Mouse (Mus musculus): ENCODE measurements around the gene Prl2c2.
"Not testable (repeated sequence)": the region's sequence is repeated elsewhere in the genome, so short reads cannot be mapped to it uniquely, and the experiment has no call there.

Prl2c2 gene

DNA sequence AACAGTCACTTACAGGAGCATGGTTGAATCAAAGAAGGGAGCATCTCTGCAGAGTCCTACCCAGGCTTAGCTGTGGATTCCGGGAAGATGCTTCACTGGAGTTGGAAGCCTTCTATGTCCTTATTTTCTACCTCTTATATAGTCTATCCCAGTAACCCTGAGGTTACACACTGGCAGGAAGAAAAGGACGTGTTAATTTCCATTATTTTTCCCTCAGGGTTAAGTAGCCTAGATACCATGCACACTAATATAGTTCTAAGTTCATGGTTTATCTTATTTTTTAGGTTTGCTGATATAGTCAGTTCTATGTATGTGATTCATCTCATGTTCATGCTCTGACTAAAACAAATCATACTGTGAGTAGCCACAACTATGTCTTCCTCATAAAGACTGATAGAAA lies at the start of gene Prl2c2:
Gene Prl2c2 (minus strand): TSS at position 101 of the 400 bp plus-strand sequence.
- DNase-seq: not testable (repeated sequence)

DNA sequence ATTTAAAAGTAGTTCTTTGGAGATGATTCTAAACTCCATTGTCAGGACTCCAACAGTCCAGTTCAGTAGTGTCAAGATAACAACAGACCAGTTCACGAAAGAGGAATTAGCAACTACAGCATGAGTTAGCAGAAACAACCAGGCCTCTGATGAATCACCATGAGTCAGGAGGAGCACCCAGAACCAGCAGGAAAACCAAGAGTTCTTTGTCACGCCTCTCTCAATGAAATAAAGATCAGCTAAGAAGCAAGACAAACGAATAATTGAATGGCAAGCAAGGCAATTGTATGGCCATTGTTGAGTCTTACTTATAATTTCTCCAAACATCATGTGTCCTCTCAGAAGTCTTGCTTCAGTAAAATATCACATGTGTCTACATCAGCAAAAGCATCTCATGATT lies 20.7 kb upstream of the Prl2c2 start:
- DNase-seq: not testable (repeated sequence)

GRCm38 (mm10) chr13:13013993-13014549 lies 8.9 kb upstream of the Prl2c2 start:
- peak; percentile 12 to 21 for DNase-seq

All from kidney, adult 8-10 months (tissue).